Mouse (Mus musculus): ENCODE results near the gene Tldc2. TPM values are rescaled to one million over a fixed set of nuclear protein-coding genes. Genes with fewer than 3 reads are reported as not detected.
A peak's percentile ranks its signal among the peaks of the same experiment; 100 is the strongest.

The Tldc2 gene
- total RNA-seq, 4 experiments from 2014 or later, result not detected

GRCm38 (mm10) chr2:157060557-157061305 is 26.1 kb upstream of the Tldc2 start:
- no peak for DNase-seq (ENCODE audit: low spot score)

- DNase-seq (ENCODE audit: low spot score), result no peak
These were observed 23.6 kb upstream of the Tldc2 start for GRCm38 (mm10) chr2:157063241-157063700.

GRCm38 (mm10) chr2:157064136-157064535 is 22.7 kb upstream of the Tldc2 start:
- no peak for DNase-seq (ENCODE audit: low spot score)

DNA sequence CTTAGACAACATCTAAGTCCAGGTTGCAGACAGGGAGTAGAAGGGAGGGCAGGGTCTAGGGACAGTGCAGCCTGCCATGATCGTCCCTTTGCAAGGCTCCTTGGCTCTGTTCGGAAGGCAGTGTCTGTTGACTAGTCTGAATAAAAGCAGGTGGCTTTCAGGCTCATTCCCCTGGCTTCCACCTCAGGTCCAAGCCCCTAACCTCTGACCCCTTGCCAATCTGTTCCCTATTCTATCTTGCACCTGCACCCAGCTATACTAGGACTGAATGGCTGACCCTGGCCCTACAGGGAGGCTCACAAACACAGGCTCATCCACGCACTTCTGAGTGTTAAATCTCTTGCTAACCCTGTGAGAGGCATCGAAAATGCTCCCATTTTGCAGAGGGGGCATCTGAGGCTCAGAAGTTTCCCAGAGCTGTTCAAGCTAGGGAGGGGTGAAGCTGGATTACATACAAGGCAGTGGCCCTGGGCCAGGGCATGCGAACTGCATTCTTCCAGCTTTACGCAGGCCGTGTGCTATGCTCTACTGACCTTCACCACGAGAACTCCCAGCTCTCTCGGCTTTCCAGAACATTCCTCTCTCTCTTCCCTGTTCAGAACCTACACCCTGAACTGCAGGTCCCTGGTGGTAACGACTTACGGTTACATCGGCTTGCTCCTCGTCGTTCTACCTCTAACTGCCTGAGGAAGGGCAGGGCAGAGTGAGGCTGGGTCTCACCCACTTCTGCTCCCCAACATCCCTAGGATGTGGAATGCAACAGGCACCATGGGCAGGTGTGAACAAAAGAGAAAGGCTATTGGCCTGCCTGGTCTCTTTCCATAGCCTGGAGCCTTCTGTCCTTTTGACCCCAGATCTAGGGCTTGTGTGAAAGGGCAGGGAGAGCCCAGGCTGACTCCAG is 21.6 kb upstream of the Tldc2 start:
- no peak for DNase-seq (ENCODE audit: low spot score)

DNA sequence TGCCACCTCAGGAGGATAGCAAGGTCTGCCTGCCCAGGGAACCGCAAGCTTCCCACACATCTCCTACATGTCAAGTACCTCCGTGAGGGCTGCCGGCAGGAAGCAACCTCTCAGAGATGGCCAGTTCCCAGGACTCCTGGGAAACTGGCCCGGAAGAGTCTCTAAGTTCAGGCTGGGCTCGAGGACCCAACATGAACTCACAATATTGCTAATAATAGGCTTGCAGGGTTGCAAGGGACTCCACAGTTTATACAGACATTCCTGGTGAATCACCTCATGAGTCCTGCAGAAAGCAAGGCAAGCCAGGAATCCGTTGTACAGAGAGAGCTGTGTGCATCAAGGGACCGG is 21.0 kb upstream of the Tldc2 start:
- DNase-seq (ENCODE audit: low spot score), result no peak

GRCm38 (mm10) chr2:157066731-157067430 is 20.0 kb upstream of the Tldc2 start:
- DNase-seq (ENCODE audit: low spot score), result no peak

GRCm38 (mm10) chr2:157068701-157069354 is 18.0 kb upstream of the Tldc2 start:
- no peak for DNase-seq (ENCODE audit: low spot score)

DNA sequence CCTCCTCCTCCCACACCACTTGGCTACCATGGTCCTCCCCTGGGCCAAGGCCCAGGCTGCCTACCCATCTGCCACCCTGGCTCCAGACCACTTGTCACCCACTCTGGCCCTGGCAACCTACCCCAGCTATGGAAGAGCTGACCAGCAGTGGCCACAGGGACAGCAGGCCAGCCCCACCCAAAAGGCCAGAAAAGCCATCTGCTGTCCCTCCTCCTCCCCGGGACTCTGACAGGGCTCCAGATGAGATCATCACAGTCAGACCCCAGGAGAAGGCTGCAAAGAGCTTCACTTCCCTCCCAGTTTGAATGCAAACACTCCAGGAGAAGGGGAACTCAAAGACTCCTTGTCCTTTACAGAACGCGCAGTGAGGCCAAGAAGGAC is 17.5 kb upstream of the Tldc2 start:
- no peak for DNase-seq (ENCODE audit: low spot score)

DNA sequence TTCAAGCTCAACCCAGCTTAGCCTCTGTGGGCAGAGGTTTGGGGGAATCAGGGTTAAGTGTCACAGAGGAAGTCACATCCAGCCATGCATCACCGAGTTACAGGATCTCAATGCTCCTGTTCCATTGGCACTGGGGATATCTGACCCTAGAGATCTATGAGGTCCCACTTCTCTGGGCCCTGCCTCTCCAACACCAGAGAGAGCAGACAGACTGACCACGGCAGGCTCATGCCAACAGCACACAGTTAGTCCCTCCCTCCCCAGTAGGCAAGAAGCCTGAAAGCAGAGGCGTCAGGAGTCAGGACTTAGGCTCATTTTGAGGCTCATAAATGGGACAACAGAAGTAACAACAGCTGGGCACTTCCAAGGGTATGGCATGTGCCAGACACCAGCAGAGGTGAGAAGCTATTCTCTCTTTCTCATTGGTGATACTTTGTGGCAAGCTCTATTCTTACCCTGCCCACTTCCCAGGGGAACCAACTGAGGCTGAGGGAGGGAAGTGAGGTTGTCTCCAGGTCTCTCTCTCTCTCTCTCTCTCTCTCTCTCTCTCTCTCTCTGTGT is 17.0 kb upstream of the Tldc2 start:
- no peak for DNase-seq (ENCODE audit: low spot score)

- DNase-seq (ENCODE audit: low spot score), result no peak
These were observed 16.5 kb upstream of the Tldc2 start for GRCm38 (mm10) chr2:157070365-157070764.

GRCm38 (mm10) chr2:157071556-157071955 is 15.3 kb upstream of the Tldc2 start:
- DNase-seq (ENCODE audit: low spot score), result peak; percentile 74

- no peak for DNase-seq (ENCODE audit: low spot score)
These were observed 14.4 kb upstream of the Tldc2 start for GRCm38 (mm10) chr2:157072316-157072990.

- DNase-seq (ENCODE audit: low spot score), result no peak
These were observed 13.3 kb upstream of the Tldc2 start for GRCm38 (mm10) chr2:157073378-157074052.

- DNase-seq (ENCODE audit: low spot score), result no peak
These were observed 12.6 kb upstream of the Tldc2 start for GRCm38 (mm10) chr2:157074186-157074724.

DNA sequence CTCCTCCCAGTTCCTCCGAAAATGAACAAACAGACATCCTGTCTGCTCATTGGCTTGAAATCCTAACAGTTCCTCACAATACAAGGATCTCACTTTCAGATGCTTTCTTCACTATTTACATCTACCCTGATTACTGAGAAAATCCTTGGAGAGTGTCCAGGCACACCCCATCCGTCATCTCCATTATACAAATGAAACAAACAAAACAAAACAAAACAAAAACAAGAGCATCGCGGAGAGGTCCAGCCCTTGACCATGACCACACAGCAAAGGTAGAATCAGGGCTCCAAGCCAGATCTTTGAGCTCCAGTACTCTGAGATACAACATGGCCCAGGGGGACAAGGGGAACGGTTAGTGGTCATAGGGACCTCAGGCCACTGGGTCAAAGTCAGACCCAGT is 12.1 kb upstream of the Tldc2 start:
- DNase-seq (ENCODE audit: low spot score), result no peak

DNA sequence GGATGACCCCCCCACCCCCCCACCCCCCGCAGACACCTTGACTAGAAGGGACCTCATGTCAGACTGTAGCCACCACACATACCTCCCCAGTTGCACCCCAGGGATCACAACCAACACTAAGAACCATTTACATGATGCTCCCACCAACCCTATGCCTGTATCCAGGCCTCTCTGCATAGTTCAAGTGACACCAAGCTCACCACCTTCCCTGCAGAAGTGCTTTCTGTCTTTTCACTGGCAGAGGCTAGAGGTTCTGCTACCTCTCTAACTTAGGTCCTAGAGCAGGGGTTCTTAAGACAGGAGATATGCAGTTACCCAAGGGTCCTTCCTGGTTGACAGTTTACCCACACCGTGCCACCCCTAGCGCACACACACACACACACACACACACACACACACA is 11.6 kb upstream of the Tldc2 start:
- DNase-seq (ENCODE audit: low spot score), result no peak

DNA sequence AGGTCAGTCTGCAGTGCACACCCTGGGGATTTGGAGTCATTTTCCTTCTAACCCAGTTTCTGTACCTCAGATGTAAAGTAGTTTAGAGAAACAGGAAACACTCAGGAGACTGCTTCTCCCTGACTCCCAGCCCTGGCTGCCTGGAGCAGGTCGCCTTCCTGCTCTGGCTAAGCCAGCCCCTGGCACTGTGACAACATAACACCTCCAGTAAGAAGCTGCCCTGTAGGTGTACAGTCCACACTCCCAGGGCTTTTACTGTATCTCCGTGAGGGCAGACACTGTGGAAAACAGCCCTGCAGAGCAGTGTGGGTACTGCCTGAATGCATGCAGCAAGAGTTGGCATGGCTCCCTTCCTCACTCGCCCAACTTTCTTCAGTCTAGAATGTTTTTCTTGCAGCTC is 11.2 kb upstream of the Tldc2 start:
- no peak for DNase-seq (ENCODE audit: low spot score)

DNA sequence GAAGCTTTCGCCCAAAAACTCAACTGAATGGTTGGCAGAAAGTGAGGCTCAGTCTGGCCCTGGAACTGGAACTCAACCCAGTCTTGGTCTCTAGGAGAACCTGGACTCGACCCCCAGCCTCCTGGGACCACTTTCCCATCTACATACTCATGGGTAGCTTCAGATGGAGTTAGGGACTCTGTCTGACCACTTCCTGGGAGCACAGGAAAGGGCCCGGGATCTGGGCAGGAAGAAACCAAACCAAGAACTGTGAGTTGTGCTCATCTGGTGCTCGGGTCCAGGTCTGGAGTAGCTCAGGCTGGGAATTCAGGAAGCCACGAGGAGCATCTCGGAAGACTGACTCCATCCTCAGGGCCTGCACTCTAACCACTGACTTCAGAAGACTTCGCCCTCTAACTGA is 10.3 kb upstream of the Tldc2 start:
- DNase-seq (ENCODE audit: low spot score), result no peak

DNA sequence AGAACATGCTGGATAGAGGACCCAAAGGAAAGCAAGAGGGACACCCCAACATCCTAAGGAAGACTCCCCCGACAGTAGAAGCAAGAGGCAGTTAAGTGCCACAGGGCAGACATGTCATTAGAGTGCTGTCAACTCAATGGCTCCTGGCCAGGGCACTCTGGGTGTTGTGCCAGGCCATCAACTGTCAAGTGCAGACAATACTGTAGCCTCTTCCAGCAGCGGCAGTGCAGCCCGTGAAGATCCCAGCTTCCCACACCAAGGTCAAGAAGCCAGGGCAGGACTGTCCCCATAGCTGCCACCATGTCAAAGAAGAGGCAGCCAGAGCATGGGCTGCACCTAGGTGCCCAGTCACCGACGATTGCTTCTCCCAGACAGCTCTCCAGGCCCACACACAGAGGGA is 9.7 kb upstream of the Tldc2 start:
- DNase-seq (ENCODE audit: low spot score), result no peak

DNA sequence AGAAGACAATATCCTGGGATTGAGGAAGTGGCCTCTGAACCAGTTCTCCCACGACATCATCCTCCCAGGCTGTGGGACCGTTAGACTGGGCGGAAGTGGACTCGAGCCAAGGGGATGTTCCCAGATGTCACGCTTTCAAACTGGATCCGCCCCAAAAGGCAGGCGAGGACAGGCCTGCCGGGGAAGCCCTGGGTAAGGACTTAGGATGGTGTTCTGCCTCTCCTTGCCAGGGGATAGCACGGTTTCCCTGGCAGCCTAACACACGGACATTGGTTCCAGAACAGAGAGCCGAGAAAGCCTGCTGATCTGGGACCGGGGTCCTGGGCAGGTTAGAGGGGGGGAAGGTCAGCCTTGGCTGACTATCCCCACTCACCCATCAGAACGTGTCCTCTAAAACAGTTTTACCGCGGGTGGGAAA is 9.2 kb upstream of the Tldc2 start:
- DNase-seq (ENCODE audit: low spot score), result peak; percentile 97
